Comparison of ENCODE assay signal across 8 mouse cellular contexts in genomic region chr5:19429290-19429689, GRCm38 (mm10).
DNase-seq lines count a peak whose midpoint lies in the region; ATAC-seq and TF ChIP-seq lines count a peak whose summit lies in the region.

No protein-coding gene starts in this region.

- no peaks in the 10 kb centered on the region for H3K27me3 ChIP-seq in liver, postnatal 0 days (ENCODE audit: insufficient read depth, low read length)
- no peaks in the 10 kb centered on the region for H3K27me3 ChIP-seq in liver, embryonic 12.5 days (replicated peaks)
- H3K27me3 ChIP-seq in kidney, postnatal 0 days (ENCODE audit: insufficient read depth, low read length): no peaks in the 10 kb centered on the region
- H3K27me3 ChIP-seq in limb, embryonic 14.5 days (ENCODE audit: control insufficient read depth, insufficient read depth, low read length): no peaks in the 10 kb centered on the region
- no peaks in the 10 kb centered on the region; the same call in 1 of the 2 replicates for H3K27me3 ChIP-seq in splenic B cell, adult 2 months (ENCODE audit: control insufficient read depth, insufficient read depth, low read length, poor library complexity, severe bottlenecking)

- H3K4me3 ChIP-seq in liver, postnatal 0 days (ENCODE audit: low read depth, low read length): no peak overlapping the region
- H3K4me3 ChIP-seq in liver, embryonic 12.5 days: no peak overlapping the region
- H3K4me3 ChIP-seq in kidney, postnatal 0 days (replicated peaks; ENCODE audit: low read depth, low read length): no peak overlapping the region
- no peak overlapping the region for H3K4me3 ChIP-seq in limb, embryonic 14.5 days (replicated peaks; ENCODE audit: low read length)

- no peak for ATAC-seq in liver, postnatal 0 days
- no peak for ATAC-seq in liver, embryonic 12.5 days
- ATAC-seq in kidney, postnatal 0 days (replicated peaks; ENCODE audit: low FRiP score, low read depth): no peak
- peak; percentile 62; the same call in 1 of the 2 replicates for ATAC-seq in limb, embryonic 14.5 days (ENCODE audit: low FRiP score, low read depth)
- no peak for ATAC-seq in inflammation-experienced regulatory T-cells, adult 6 months

- TF ChIP-seq EP300 in liver, postnatal 0 days (IDR thresholded peaks at IDR 0.05; ENCODE audit: low read depth): no peak

- DNase-seq in liver, postnatal 0 days: no peak
- DNase-seq in adrenal gland, adult 8-10 months: peak; percentile 1
- DNase-seq in fibroblast of lung, adult 2 months (ENCODE audit: low read depth): peak; percentile 13
- DNase-seq in kidney, postnatal 0 days (ENCODE audit: low spot score): peak; percentile 62
- DNase-seq in limb, embryonic 14.5 days (ENCODE audit: low spot score): peak; percentile 58
- DNase-seq in splenic B cell, adult 2 months (ENCODE audit: low read depth, low spot score): peak; percentile 0

- no peak overlapping the region for H3K4me2 ChIP-seq in liver, postnatal 0 days (ENCODE audit: low read depth, low read length)
- no peak overlapping the region for H3K4me2 ChIP-seq in liver, embryonic 12.5 days
- no peak overlapping the region for H3K4me2 ChIP-seq in kidney, postnatal 0 days (ENCODE audit: low read length)
- H3K4me2 ChIP-seq in limb, embryonic 14.5 days (replicated peaks; ENCODE audit: low read depth, low read length, severe bottlenecking): no peak overlapping the region

- no peak overlapping the region for H3K27ac ChIP-seq in liver, postnatal 0 days (ENCODE audit: low read depth)
- no peak overlapping the region for H3K27ac ChIP-seq in liver, embryonic 12.5 days
- H3K27ac ChIP-seq in kidney, postnatal 0 days: no peak overlapping the region
- H3K27ac ChIP-seq in limb, embryonic 14.5 days (replicated peaks; ENCODE audit: low read depth, low read length): no peak overlapping the region

- no peaks in the 10 kb centered on the region for H3K4me1 ChIP-seq in liver, postnatal 0 days (ENCODE audit: insufficient read depth)
- H3K4me1 ChIP-seq in liver, embryonic 12.5 days: no peaks in the 10 kb centered on the region
- H3K4me1 ChIP-seq in kidney, postnatal 0 days (replicated peaks; ENCODE audit: insufficient read depth, low read length): no peaks in the 10 kb centered on the region
- H3K4me1 ChIP-seq in limb, embryonic 14.5 days (ENCODE audit: control insufficient read depth, insufficient read depth, low read length): no peaks in the 10 kb centered on the region

- TF ChIP-seq CTCF in liver, postnatal 0 days (IDR thresholded peaks at IDR 0.05; ENCODE audit: low read depth): peak; percentile 16; the same call in 1 of the 2 replicates
- TF ChIP-seq CTCF in kidney, postnatal 0 days (IDR thresholded peaks at IDR 0.05; ENCODE audit: low read depth): peak; percentile 63

- no peaks in the 10 kb centered on the region for H3K36me3 ChIP-seq in liver, postnatal 0 days (replicated peaks; ENCODE audit: insufficient read depth, low read length)
- H3K36me3 ChIP-seq in liver, embryonic 12.5 days: no peaks in the 10 kb centered on the region
- H3K36me3 ChIP-seq in kidney, postnatal 0 days (ENCODE audit: insufficient read depth, low read length): no peaks in the 10 kb centered on the region
- no peaks in the 10 kb centered on the region for H3K36me3 ChIP-seq in limb, embryonic 14.5 days (ENCODE audit: control insufficient read depth, insufficient read depth, low read length)
- no peaks in the 10 kb centered on the region for H3K36me3 ChIP-seq in splenic B cell, adult 2 months (ENCODE audit: control insufficient read depth, insufficient read depth, low read length, poor library complexity, severe bottlenecking)

- no peak for TF ChIP-seq POLR2A in limb, embryonic 14.5 days (IDR thresholded peaks at IDR 0.05; ENCODE audit: borderline replicate concordance, extremely low read depth, insufficient read depth, insufficient read length)

- no peak overlapping the region for H3K9ac ChIP-seq in liver, postnatal 0 days (replicated peaks)
- no peak overlapping the region for H3K9ac ChIP-seq in liver, embryonic 12.5 days
- no peak overlapping the region for H3K9ac ChIP-seq in kidney, postnatal 0 days (ENCODE audit: low read depth, low read length)
- no peak overlapping the region for H3K9ac ChIP-seq in limb, embryonic 14.5 days (ENCODE audit: low read depth, low read length, severe bottlenecking)

- no peaks in the 10 kb centered on the region for H3K9me3 ChIP-seq in liver, postnatal 0 days (ENCODE audit: low read length)
- no peaks in the 10 kb centered on the region for H3K9me3 ChIP-seq in liver, embryonic 12.5 days (replicated peaks)
- no peaks in the 10 kb centered on the region for H3K9me3 ChIP-seq in kidney, postnatal 0 days (replicated peaks; ENCODE audit: low read length)
- H3K9me3 ChIP-seq in limb, embryonic 14.5 days (ENCODE audit: control insufficient read depth, low read length): no peaks in the 10 kb centered on the region

- 32% methylated on average over 2 of the region's 2 CpGs for WGBS in liver, postnatal 0 days (ENCODE audit: insufficient replicate concordance)
- 24% methylated on average over 2 of the region's 2 CpGs for WGBS in liver, embryonic 12.5 days (ENCODE audit: insufficient replicate concordance)
- WGBS in kidney, postnatal 0 days: 22% methylated on average over 2 of the region's 2 CpGs
- 14% methylated on average over 2 of the region's 2 CpGs for WGBS in limb, embryonic 14.5 days
